ENCODE assay signal across 13 mouse cellular contexts in genomic region chr6:8683379-8683778, GRCm38 (mm10).
DNase-seq lines count a peak whose midpoint lies in the region; ATAC-seq and TF ChIP-seq lines count a peak whose summit lies in the region.
"Had no signal": no experiment of that assay in that cellular context is flagged by ENCODE, and none has a peak within 500 bp of the region (broad histone marks: within the 10 kb centered on the region; RNA-seq: fewer than 3 reads in every experiment).

No protein-coding gene starts in this region.

- TF ChIP-seq POLR2A in kidney, adult 2 months (IDR thresholded peaks at IDR 0.05; ENCODE audit: low read depth, low read length): no peak

- H3K27me3 ChIP-seq in kidney, adult 2 months (replicated peaks; ENCODE audit: control insufficient read depth, insufficient read depth, low read length): no peaks in the 10 kb centered on the region
- no peaks in the 10 kb centered on the region for H3K27me3 ChIP-seq in limb, embryonic 15.5 days
- no peaks in the 10 kb centered on the region for H3K27me3 ChIP-seq in forebrain, embryonic 14.5 days (replicated peaks; ENCODE audit: control insufficient read depth, insufficient read depth, low read length)

- H3K4me2 ChIP-seq in limb, embryonic 15.5 days: no peak overlapping the region
- H3K4me2 ChIP-seq in forebrain, embryonic 14.5 days (ENCODE audit: low read length): no peak overlapping the region

- 64% methylated on average over 10 of the region's 10 CpGs for WGBS in kidney, adult 2 months
- 49% methylated on average over 10 of the region's 10 CpGs for WGBS in limb, embryonic 15.5 days
- 84% methylated on average over 10 of the region's 10 CpGs for WGBS in forebrain, embryonic 14.5 days

- H3K4me1 ChIP-seq in kidney, adult 2 months (ENCODE audit: control insufficient read depth, insufficient read depth, low read length): no peaks in the 10 kb centered on the region
- H3K4me1 ChIP-seq in limb, embryonic 15.5 days: peaks cover 5% of the 10 kb centered on the region; the same call in 1 of the 2 replicates
- no peaks in the 10 kb centered on the region for H3K4me1 ChIP-seq in forebrain, embryonic 14.5 days (ENCODE audit: control insufficient read depth, insufficient read depth, low read length)

- peak; percentile 18 for DNase-seq in kidney, adult 2 months
- no peak for DNase-seq in kidney, adult 18-20 months
- DNase-seq in heart, postnatal 10 days: peak; percentile 35 to 44
- DNase-seq in ovary, postnatal 10 days (ENCODE audit: low spot score): no peak
- no peak for DNase-seq in MN1 (ENCODE audit: low spot score)
- DNase-seq in forebrain, embryonic 14.5 days (ENCODE audit: low spot score): no peak
- DNase-seq: adrenal gland, adult 2 months; lung, postnatal 14 days; spleen, adult 18-20 months had no signal

- H3K27ac ChIP-seq in kidney, adult 2 months (ENCODE audit: insufficient read depth, low read depth, low read length): no peak overlapping the region
- H3K27ac ChIP-seq in limb, embryonic 15.5 days: peak overlapping the region; percentile 51
- no peak overlapping the region for H3K27ac ChIP-seq in forebrain, embryonic 14.5 days (ENCODE audit: low read depth, low read length)
- H3K27ac ChIP-seq: layer of hippocampus, adult 2 months had no signal

- H3K36me3 ChIP-seq in kidney, adult 2 months (ENCODE audit: control insufficient read depth, insufficient read depth, low read length): no peaks in the 10 kb centered on the region
- no peaks in the 10 kb centered on the region for H3K36me3 ChIP-seq in limb, embryonic 15.5 days
- no peaks in the 10 kb centered on the region for H3K36me3 ChIP-seq in forebrain, embryonic 14.5 days (ENCODE audit: control insufficient read depth, insufficient read depth, low read length)

- no peak overlapping the region for H3K9ac ChIP-seq in limb, embryonic 15.5 days
- no peak overlapping the region for H3K9ac ChIP-seq in forebrain, embryonic 14.5 days (ENCODE audit: low read length)

- H3K9me3 ChIP-seq in limb, embryonic 15.5 days: no peaks in the 10 kb centered on the region
- no peaks in the 10 kb centered on the region for H3K9me3 ChIP-seq in forebrain, embryonic 14.5 days (replicated peaks; ENCODE audit: control insufficient read depth, low read length)

- H3K4me3 ChIP-seq in kidney, adult 2 months (ENCODE audit: insufficient read depth, low read depth, low read length): no peak overlapping the region
- no peak overlapping the region for H3K4me3 ChIP-seq in limb, embryonic 15.5 days
- no peak overlapping the region for H3K4me3 ChIP-seq in forebrain, embryonic 14.5 days (ENCODE audit: low read depth, low read length)
- H3K4me3 ChIP-seq: layer of hippocampus, adult 2 months had no signal

- ATAC-seq in frontal cortex, adult (ENCODE audit: low TSS enrichment): peak; percentile 88
- ATAC-seq in limb, embryonic 15.5 days (ENCODE audit: insufficient number of reproducible peaks, low FRiP score, low TSS enrichment, low read depth): peak; percentile 72
- no peak for ATAC-seq in forebrain, embryonic 14.5 days
- ATAC-seq: hindbrain, embryonic 16.5 days had no signal

- intact Hi-C loops in heart, postnatal 10 days (cut with DNase I): loop anchor here (5.0 kb wide), 1 partner anchor 139 kb away; no protein-coding TSS in a partner anchor

- no peak for TF ChIP-seq CTCF in kidney, adult 2 months (conservative IDR thresholded peaks at IDR 0.05; ENCODE audit: insufficient read depth, insufficient read length, low read depth, low read length)

Comparison
In these comparisons a context has a peak if more than half of its experiments do, and no peak if none do; other contexts are left out.
1. DNase-seq: peak in kidney, adult 2 months (single experiment) and heart, postnatal 10 days (2 of 2); none in kidney, adult 18-20 months (single experiment), ovary, postnatal 10 days (single experiment), MN1 (single experiment) and forebrain, embryonic 14.5 days (single experiment).